Mouse (Mus musculus): Measurements from ENCODE around the gene App.

DNA sequence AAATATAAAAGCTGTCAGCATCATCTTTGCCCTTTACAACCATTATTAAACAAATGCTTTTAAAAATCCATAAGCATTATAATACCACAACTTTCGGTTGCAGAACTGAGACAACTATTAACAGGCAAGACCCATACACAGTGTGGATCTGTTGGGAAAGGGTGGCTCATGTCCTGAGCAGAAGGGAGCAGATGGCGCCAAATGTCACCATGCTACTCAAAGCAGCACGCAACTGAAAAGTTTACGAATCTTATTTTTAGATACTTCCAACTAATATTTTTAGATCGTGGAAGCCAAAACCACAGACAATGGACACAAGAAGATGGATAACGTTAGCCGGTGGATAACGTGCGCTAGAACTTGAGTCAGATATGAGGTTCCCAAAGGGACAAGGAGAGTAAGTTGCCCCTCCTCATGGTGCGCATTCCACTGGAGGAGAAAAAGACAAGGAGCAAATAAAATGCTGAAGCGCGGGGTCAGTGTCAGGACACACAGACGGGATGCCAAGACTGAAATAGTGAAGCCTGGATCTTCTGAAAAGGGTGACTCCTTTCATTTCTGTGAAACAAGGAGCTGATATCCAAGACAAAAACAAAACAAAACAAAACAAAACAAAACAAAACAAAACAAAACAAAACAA lies 106.2 kb downstream of the App start:
- TF ChIP-seq MYOD1 (IDR thresholded peaks at IDR 0.05; ENCODE audit: control insufficient read depth in 1 of 3, insufficient read length in 2 of 3, low read depth in 2 of 3): no peak
- TF ChIP-seq POLR2A (IDR thresholded peaks at IDR 0.05; ENCODE audit: insufficient read length, low read depth): no peak

All from myocyte (in vitro differentiated cells).